Mouse (Mus musculus) midbrain, embryonic 13.5 days (tissue): ENCODE measurements around the gene Flg. TPM values are rescaled to one million over a fixed set of nuclear protein-coding genes. Genes with fewer than 3 reads are reported as not detected.

Experiments
- ATAC-seq: fragments of 200-750 bp; cut with Nextera tagmentation; 2 replicates; pipeline ENCODE4 v1.8.0; 2017; ENCODE audit warnings: mild to moderate bottlenecking, moderate TSS enrichment, moderate library complexity
- H3K27ac ChIP-seq: fragments of 300-500 bp; sonication (generic); 2 replicates; pipeline ENCODE4 v1.5.1; 2015; ENCODE audit warnings: inconsistent platforms, mild to moderate bottlenecking, moderate library complexity
- H3K27me3 ChIP-seq: fragments of 300-500 bp; sonication (generic); 2 replicates; pipeline ENCODE4 v1.6.1; 2015; ENCODE audit warnings: mild to moderate bottlenecking, inconsistent platforms
- H3K36me3 ChIP-seq: fragments of 300-500 bp; sonication (generic); 2 replicates; pipeline ENCODE4 v1.6.1; 2015; ENCODE audit warnings: mild to moderate bottlenecking, inconsistent platforms
- H3K4me1 ChIP-seq: fragments of 300-500 bp; sonication (generic); replicated peaks from 2 replicates; pipeline ENCODE4 v1.6.1; 2015; ENCODE audit warnings: inconsistent platforms
- H3K4me2 ChIP-seq: fragments of 300-500 bp; sonication (generic); replicated peaks from 2 replicates; pipeline ENCODE4 v1.6.1; 2015; ENCODE audit warnings: moderate library complexity, mild to moderate bottlenecking, inconsistent platforms
- H3K4me3 ChIP-seq: fragments of 300-500 bp; sonication (generic); replicated peaks from 2 replicates; pipeline ENCODE4 v1.5.1; 2015; ENCODE audit warnings: mild to moderate bottlenecking, inconsistent platforms
- H3K9ac ChIP-seq: fragments of 300-500 bp; sonication (generic); replicated peaks from 2 replicates; pipeline ENCODE4 v1.6.1; 2015; ENCODE audit warnings: mild to moderate bottlenecking, inconsistent platforms
- H3K9me3 ChIP-seq: fragments of 300-500 bp; sonication (generic); 2 replicates; pipeline ENCODE4 v1.6.1; 2016; ENCODE audit warnings: mild to moderate bottlenecking, inconsistent platforms
- WGBS: fragments of 180-500 bp; shearing (Covaris S2); methylation state at CpG from one replicate; pipeline ENCODE4 v1.1.7; 2015; 5-methylcytosine and 5-hydroxymethylcytosine counted together
- polyA plus RNA-seq: library from polyadenylated mRNA; unstranded; fragments of >200 nt; fragmentation: Nextera tagmentation; extraction: Ambion mirVana; gene quantifications from 2 replicates; pipeline ENCODE4 v1.2.1, GENCODE M21; 2015

Flg gene
- not detected in 2 replicates for polyA plus RNA-seq

GRCm38 (mm10) chr3:93273223-93273622 lies at the start of gene Flg:
Gene Flg (plus strand): TSS chr3:93273523.
- Histone ChIP-seq H3K36me3 (no peaks in the 10 kb centered on the region), H3K27ac (no peak within 1 kb of the TSS), H3K4me1 (no peaks in the 10 kb centered on the region), H3K4me3 (no peak within 1 kb of the TSS), H3K4me2 (no peak within 1 kb of the TSS), H3K9me3 (no peaks in the 10 kb centered on the region), H3K27me3 (no peaks in the 10 kb centered on the region), H3K9ac (no peak within 1 kb of the TSS)
- WGBS, result 85% methylated on average over 2 of the region's 2 CpGs
- no peak for ATAC-seq

- 85% methylated on average over 2 of the region's 2 CpGs for WGBS
- no peaks in the 10 kb centered on the region for H3K27me3 ChIP-seq
Measured at GRCm38 (mm10) chr3:93297542-93297941, 24.2 kb downstream of the Flg start.

GRCm38 (mm10) chr3:93299832-93300231 lies 26.5 kb downstream of the Flg start:
- no peaks in the 10 kb centered on the region for H3K27me3 ChIP-seq
- H3K9ac ChIP-seq, result no peak overlapping the region
- 90% methylated on average over 6 of the region's 6 CpGs for WGBS
- ATAC-seq, result no peak
- no peak overlapping the region for H3K4me2 ChIP-seq
- no peaks in the 10 kb centered on the region for H3K4me1 ChIP-seq
- H3K4me3 ChIP-seq, result no peak overlapping the region
- H3K27ac ChIP-seq, result no peak overlapping the region
- no peaks in the 10 kb centered on the region for H3K9me3 ChIP-seq
- no peaks in the 10 kb centered on the region for H3K36me3 ChIP-seq

More at GRCm38 (mm10) chr3:93297542-93297941, 24.2 kb downstream of the Flg start:
- Histone ChIP-seq H3K36me3 (no peaks in the 10 kb centered on the region), H3K9ac (no peak overlapping the region), H3K4me2 (no peak overlapping the region), H3K4me1 (no peaks in the 10 kb centered on the region), H3K4me3 (no peak overlapping the region), H3K9me3 (no peaks in the 10 kb centered on the region), H3K27ac (no peak overlapping the region)
- ATAC-seq, result no peak

- Histone ChIP-seq H3K4me1 (no peaks in the 10 kb centered on the region), H3K9ac (no peak overlapping the region), H3K27me3 (no peaks in the 10 kb centered on the region), H3K9me3 (no peaks in the 10 kb centered on the region), H3K27ac (no peak overlapping the region), H3K36me3 (no peaks in the 10 kb centered on the region), H3K4me2 (no peak overlapping the region), H3K4me3 (no peak overlapping the region)
- no peak for ATAC-seq
- WGBS, result 77% methylated on average over 3 of the region's 3 CpGs
Measured at GRCm38 (mm10) chr3:93301896-93302295, 28.6 kb downstream of the Flg start.

- no peak for ATAC-seq
- 74% methylated on average over 2 of the region's 2 CpGs for WGBS
- Histone ChIP-seq H3K4me3 (no peak overlapping the region), H3K9ac (no peak overlapping the region), H3K4me2 (no peak overlapping the region), H3K36me3 (no peaks in the 10 kb centered on the region), H3K27ac (no peak overlapping the region), H3K4me1 (no peaks in the 10 kb centered on the region), H3K9me3 (no peaks in the 10 kb centered on the region), H3K27me3 (no peaks in the 10 kb centered on the region)
Measured at GRCm38 (mm10) chr3:93306142-93306541, 32.8 kb downstream of the Flg start.

- Histone ChIP-seq H3K36me3 (no peaks in the 10 kb centered on the region), H3K4me1 (no peaks in the 10 kb centered on the region), H3K9ac (no peak overlapping the region), H3K27ac (no peak overlapping the region), H3K4me3 (no peak overlapping the region), H3K9me3 (no peaks in the 10 kb centered on the region), H3K4me2 (no peak overlapping the region), H3K27me3 (no peaks in the 10 kb centered on the region)
- ATAC-seq, result no peak
- WGBS, result 80% methylated on average over 3 of the region's 3 CpGs
Measured at GRCm38 (mm10) chr3:93311371-93311770, 38.0 kb downstream of the Flg start.

- Histone ChIP-seq H3K9me3 (no peaks in the 10 kb centered on the region), H3K4me1 (no peaks in the 10 kb centered on the region), H3K4me2 (no peak overlapping the region), H3K27ac (no peak overlapping the region), H3K36me3 (no peaks in the 10 kb centered on the region), H3K4me3 (no peak overlapping the region), H3K9ac (no peak overlapping the region), H3K27me3 (no peaks in the 10 kb centered on the region)
- ATAC-seq, result no peak
- 100% methylated on average over 1 of the region's 1 CpGs for WGBS
Measured at GRCm38 (mm10) chr3:93314388-93314787, 41.1 kb downstream of the Flg start.

- no peak within 1 kb of the TSS for H3K4me2 ChIP-seq
- no peak for ATAC-seq
- 90% methylated on average over 2 of the region's 2 CpGs for WGBS
- no peak within 1 kb of the TSS for H3K4me3 ChIP-seq
- H3K27ac ChIP-seq, result no peak within 1 kb of the TSS
- no peak within 1 kb of the TSS for H3K9ac ChIP-seq
- no peaks in the 10 kb centered on the region for H3K27me3 ChIP-seq
- no peaks in the 10 kb centered on the region for H3K9me3 ChIP-seq
- H3K4me1 ChIP-seq, result no peaks in the 10 kb centered on the region
- no peaks in the 10 kb centered on the region for H3K36me3 ChIP-seq
Measured at GRCm38 (mm10) chr3:93319449-93319848, 46.1 kb downstream of the Flg start, which contains the start of gene Hrnr. Gene Hrnr (plus strand): TSS chr3:93319749.

- no peak overlapping the region for H3K27ac ChIP-seq
- no peaks in the 10 kb centered on the region for H3K4me1 ChIP-seq
- no peaks in the 10 kb centered on the region for H3K9me3 ChIP-seq
- no peak overlapping the region for H3K4me3 ChIP-seq
- no peak overlapping the region for H3K4me2 ChIP-seq
- H3K36me3 ChIP-seq, result no peaks in the 10 kb centered on the region
- no peak for ATAC-seq
- no peak overlapping the region for H3K9ac ChIP-seq
- no peaks in the 10 kb centered on the region for H3K27me3 ChIP-seq
Measured at GRCm38 (mm10) chr3:93337749-93338148, 64.4 kb downstream of the Flg start.

GRCm38 (mm10) chr3:93340021-93340420 lies 66.7 kb downstream of the Flg start:
- no peak overlapping the region for H3K9ac ChIP-seq
- WGBS, result 90% methylated on average over 4 of the region's 4 CpGs
- no peaks in the 10 kb centered on the region for H3K9me3 ChIP-seq
- no peaks in the 10 kb centered on the region for H3K27me3 ChIP-seq
- no peaks in the 10 kb centered on the region for H3K36me3 ChIP-seq
- no peaks in the 10 kb centered on the region for H3K4me1 ChIP-seq
- no peak for ATAC-seq
- no peak overlapping the region for H3K27ac ChIP-seq
- no peak overlapping the region for H3K4me2 ChIP-seq
- H3K4me3 ChIP-seq, result no peak overlapping the region

Other genes with a start within 250 kb of the Flg start
- not detected in 2 replicates for gene Gm4858, start 204.7 kb upstream of the Flg start, polyA plus RNA-seq
- gene Crnn, start 128.7 kb upstream of the Flg start, polyA plus RNA-seq, result not detected in 2 replicates
- gene Flg2, start 76.2 kb upstream of the Flg start, polyA plus RNA-seq, result not detected in 2 replicates
- not detected in 2 replicates for gene Hrnr, start 46.2 kb downstream of the Flg start, polyA plus RNA-seq
- gene Rptn, start 120.2 kb downstream of the Flg start, polyA plus RNA-seq, result not detected in 2 replicates
- 0.74 and 0.75 TPM in 2 replicates for gene Tchh, start 168.8 kb downstream of the Flg start, polyA plus RNA-seq
- gene Tchhl1, start 195.2 kb downstream of the Flg start, polyA plus RNA-seq, result 0.09 TPM in 1 of 2 replicates, not detected in the other
- gene S100a11, start 247.0 kb downstream of the Flg start, polyA plus RNA-seq, result 149 and 157 TPM in 2 replicates